Mouse (Mus musculus): Measurements from ENCODE around the gene Sf3b6. TPM values are rescaled to one million over a fixed set of nuclear protein-coding genes. Genes with fewer than 3 reads are reported as not detected.
"Not testable (repeated sequence)": the region's sequence is repeated elsewhere in the genome, so short reads cannot be mapped to it uniquely, and the experiment has no call there.

Gene Sf3b6
- polyA plus RNA-seq, 1 experiment from 2014 or later: 279 TPM

DNA sequence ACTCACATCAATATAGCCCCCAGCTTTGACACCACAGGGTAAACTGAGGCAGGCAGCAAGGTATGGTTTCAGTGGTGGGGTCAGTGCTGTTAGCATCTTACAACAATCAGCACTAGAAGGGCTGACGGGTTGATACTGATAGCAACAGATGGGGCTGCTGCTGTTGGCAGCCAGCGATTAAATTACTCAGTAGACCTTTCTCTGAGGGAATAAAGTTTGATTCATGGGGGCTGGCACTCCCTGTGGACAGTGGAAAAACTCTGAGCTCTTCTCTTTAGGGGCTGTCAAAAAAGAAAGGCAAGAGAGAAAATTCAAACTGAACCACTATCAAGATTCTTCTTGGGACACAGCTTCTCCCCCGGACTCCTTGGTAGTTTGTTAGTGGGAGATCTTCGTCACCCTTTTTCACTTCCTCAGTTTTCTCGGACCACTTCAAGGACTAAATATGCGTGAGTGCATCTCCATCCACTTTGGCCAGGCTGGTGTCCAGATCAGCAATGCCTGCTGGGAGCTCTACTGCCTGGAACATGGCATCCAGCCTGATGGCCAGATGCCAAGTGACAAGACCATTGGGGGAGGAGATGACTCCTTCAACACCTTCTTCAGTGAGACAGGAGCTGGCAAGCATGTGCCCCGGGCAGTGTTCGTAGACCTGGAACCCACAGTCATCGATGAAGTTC, 35.5 kb upstream of the Sf3b6 start:
- H3K9me3 ChIP-seq (ENCODE audit: control insufficient read depth, low read length); ATAC-seq (ENCODE audit: low read depth); H3K4me2 ChIP-seq (ENCODE audit: low read depth, low read length); H3K4me1 ChIP-seq (ENCODE audit: control insufficient read depth, insufficient read depth, low read length); H3K4me3 ChIP-seq (ENCODE audit: low read depth, low read length); H3K36me3 ChIP-seq (ENCODE audit: control insufficient read depth, insufficient read depth, low read length); H3K9ac ChIP-seq (replicated peaks; ENCODE audit: low read depth, low read length); H3K27me3 ChIP-seq (ENCODE audit: control insufficient read depth, insufficient read depth, low read length); H3K27ac ChIP-seq (ENCODE audit: low read depth, low read length): not testable (repeated sequence)
- 91% methylated on average over 9 of the region's 9 CpGs for WGBS

- 64% methylated on average over 5 of the region's 5 CpGs for WGBS
- Histone ChIP-seq H3K9ac (replicated peaks; ENCODE audit: low read depth, low read length) (no peak overlapping the region), H3K4me2 (ENCODE audit: low read depth, low read length) (no peak overlapping the region), H3K4me3 (ENCODE audit: low read depth, low read length) (no peak overlapping the region), H3K36me3 (ENCODE audit: control insufficient read depth, insufficient read depth, low read length) (no peaks in the 10 kb centered on the region), H3K4me1 (ENCODE audit: control insufficient read depth, insufficient read depth, low read length) (no peaks in the 10 kb centered on the region), H3K9me3 (ENCODE audit: control insufficient read depth, low read length) (no peaks in the 10 kb centered on the region), H3K27me3 (ENCODE audit: control insufficient read depth, insufficient read depth, low read length) (no peaks in the 10 kb centered on the region), H3K27ac (ENCODE audit: low read depth, low read length) (no peak overlapping the region)
- no peak for ATAC-seq (ENCODE audit: low read depth)
Observed at GRCm38 (mm10) chr12:4783598-4783997, 33.7 kb upstream of the Sf3b6 start.

DNA sequence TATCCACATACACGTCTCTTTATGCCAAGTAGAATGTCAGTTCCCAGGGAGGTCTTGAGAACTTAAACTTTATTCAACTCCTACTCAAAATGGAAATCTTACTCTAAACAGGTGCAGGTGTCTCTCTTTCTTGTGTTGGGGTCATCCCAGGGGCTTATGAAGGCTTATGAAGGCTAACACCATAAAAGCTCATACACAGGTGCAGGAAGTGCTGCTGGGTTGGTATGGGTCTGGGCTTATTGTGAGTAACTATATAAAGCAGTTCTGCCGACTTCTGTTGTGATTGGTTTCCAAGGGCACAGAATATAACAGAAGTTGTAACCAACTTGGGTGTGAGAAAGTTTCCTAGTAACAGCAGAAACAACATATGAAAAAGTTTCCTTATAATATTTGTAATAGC, 32.9 kb upstream of the Sf3b6 start:
- Histone ChIP-seq H3K27me3 (ENCODE audit: control insufficient read depth, insufficient read depth, low read length) (no peaks in the 10 kb centered on the region), H3K4me1 (ENCODE audit: control insufficient read depth, insufficient read depth, low read length) (no peaks in the 10 kb centered on the region), H3K4me2 (ENCODE audit: low read depth, low read length) (no peak overlapping the region), H3K9ac (replicated peaks; ENCODE audit: low read depth, low read length) (no peak overlapping the region), H3K27ac (ENCODE audit: low read depth, low read length) (no peak overlapping the region), H3K4me3 (ENCODE audit: low read depth, low read length) (no peak overlapping the region), H3K9me3 (ENCODE audit: control insufficient read depth, low read length) (no peaks in the 10 kb centered on the region), H3K36me3 (ENCODE audit: control insufficient read depth, insufficient read depth, low read length) (no peaks in the 10 kb centered on the region)
- 89% methylated on average over 2 of the region's 2 CpGs for WGBS
- ATAC-seq (ENCODE audit: low read depth): no peak

DNA sequence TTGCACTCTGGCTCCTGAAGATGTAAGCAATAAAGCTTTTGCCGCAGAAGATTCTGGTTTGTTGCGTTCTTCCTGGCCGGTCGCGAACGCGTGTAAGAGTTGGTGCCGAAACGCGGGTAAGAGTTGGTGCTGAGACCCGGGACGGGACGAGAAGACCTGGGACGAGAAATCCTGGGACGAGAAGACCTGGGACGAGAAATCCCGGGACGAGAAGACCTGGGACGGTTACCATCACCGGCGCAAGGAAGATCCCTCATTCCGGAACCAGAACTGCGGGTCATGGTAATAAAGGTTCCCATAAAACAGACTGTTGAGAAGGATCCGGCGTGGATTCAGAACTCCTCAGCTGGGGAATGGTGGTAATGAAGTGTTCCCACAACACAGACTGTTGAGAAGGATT, 29.2 kb upstream of the Sf3b6 start:
- not testable (repeated sequence) for H3K27me3 ChIP-seq (ENCODE audit: control insufficient read depth, insufficient read depth, low read length); H3K27ac ChIP-seq (ENCODE audit: low read depth, low read length); H3K9me3 ChIP-seq (ENCODE audit: control insufficient read depth, low read length); H3K4me2 ChIP-seq (ENCODE audit: low read depth, low read length); H3K9ac ChIP-seq (replicated peaks; ENCODE audit: low read depth, low read length); H3K4me1 ChIP-seq (ENCODE audit: control insufficient read depth, insufficient read depth, low read length); H3K36me3 ChIP-seq (ENCODE audit: control insufficient read depth, insufficient read depth, low read length); ATAC-seq (ENCODE audit: low read depth); H3K4me3 ChIP-seq (ENCODE audit: low read depth, low read length)
- WGBS: 94% methylated on average over 25 of the region's 25 CpGs

GRCm38 (mm10) chr12:4793718-4794117, 23.6 kb upstream of the Sf3b6 start:
- Histone ChIP-seq H3K9ac (replicated peaks; ENCODE audit: low read depth, low read length) (no peak overlapping the region), H3K9me3 (ENCODE audit: control insufficient read depth, low read length) (no peaks in the 10 kb centered on the region), H3K27me3 (ENCODE audit: control insufficient read depth, insufficient read depth, low read length) (no peaks in the 10 kb centered on the region), H3K4me1 (ENCODE audit: control insufficient read depth, insufficient read depth, low read length) (no peaks in the 10 kb centered on the region), H3K4me2 (ENCODE audit: low read depth, low read length) (no peak overlapping the region), H3K4me3 (ENCODE audit: low read depth, low read length) (no peak overlapping the region), H3K36me3 (ENCODE audit: control insufficient read depth, insufficient read depth, low read length) (no peaks in the 10 kb centered on the region), H3K27ac (ENCODE audit: low read depth, low read length) (no peak overlapping the region)
- ATAC-seq (ENCODE audit: low read depth): no peak
- 90% methylated on average over 1 of the region's 1 CpGs for WGBS

DNA sequence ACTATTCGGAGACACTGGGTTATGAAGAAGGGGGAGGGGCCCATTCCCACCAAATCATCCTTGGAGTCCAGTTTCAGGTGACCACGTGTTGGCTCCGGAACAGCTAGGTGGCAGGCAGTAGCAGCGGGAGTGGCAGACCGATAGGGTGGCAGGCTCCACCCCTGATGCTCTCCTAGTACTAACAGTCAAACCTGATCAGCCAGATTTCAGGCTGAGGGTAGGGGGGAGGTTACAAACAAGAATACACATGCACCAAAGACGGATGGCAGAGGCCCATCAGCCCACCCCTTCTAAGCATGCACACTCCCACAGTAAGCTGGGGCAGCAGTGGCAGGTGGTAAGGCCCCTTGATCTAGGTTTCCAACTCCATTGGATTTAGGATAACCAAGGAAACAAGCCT, 19.9 kb upstream of the Sf3b6 start:
- ATAC-seq (ENCODE audit: low read depth); H3K27ac ChIP-seq (ENCODE audit: low read depth, low read length); H3K4me3 ChIP-seq (ENCODE audit: low read depth, low read length): not testable (repeated sequence)

DNA sequence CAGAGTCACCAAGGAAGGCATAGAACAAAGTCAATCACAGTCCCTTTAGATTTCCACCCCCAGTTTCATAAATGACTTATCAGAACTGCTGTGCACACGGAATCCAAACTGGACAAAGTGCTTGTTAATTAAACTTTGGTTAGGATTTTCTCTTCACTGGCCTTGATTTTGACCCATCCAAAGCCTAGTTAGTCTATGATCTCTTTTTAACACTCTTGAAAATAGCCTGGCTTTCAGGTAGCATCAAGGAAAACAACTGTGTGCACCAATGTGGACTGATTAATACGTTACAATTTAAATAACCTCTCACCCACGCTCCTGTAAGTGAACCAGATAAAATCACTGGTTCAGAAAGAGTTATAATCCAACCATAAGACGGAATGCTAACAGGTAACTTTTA, 6.3 kb upstream of the Sf3b6 start:
- Histone ChIP-seq H3K4me1 (ENCODE audit: control insufficient read depth, insufficient read depth, low read length) (no peaks in the 10 kb centered on the region), H3K27me3 (ENCODE audit: control insufficient read depth, insufficient read depth, low read length) (no peaks in the 10 kb centered on the region), H3K27ac (ENCODE audit: low read depth, low read length) (no peak overlapping the region), H3K36me3 (ENCODE audit: control insufficient read depth, insufficient read depth, low read length) (no peaks in the 10 kb centered on the region), H3K4me3 (ENCODE audit: low read depth, low read length) (no peak overlapping the region), H3K4me2 (ENCODE audit: low read depth, low read length) (no peak overlapping the region), H3K9ac (replicated peaks; ENCODE audit: low read depth, low read length) (no peak overlapping the region), H3K9me3 (ENCODE audit: control insufficient read depth, low read length) (no peaks in the 10 kb centered on the region)
- 85% methylated on average over 4 of the region's 4 CpGs for WGBS
- ATAC-seq (ENCODE audit: low read depth): no peak

More for the DNA sequence above, 19.9 kb upstream of the Sf3b6 start:
- not testable (repeated sequence) for H3K9ac ChIP-seq (replicated peaks; ENCODE audit: low read depth, low read length); H3K9me3 ChIP-seq (ENCODE audit: control insufficient read depth, low read length); H3K27me3 ChIP-seq (ENCODE audit: control insufficient read depth, insufficient read depth, low read length); H3K4me1 ChIP-seq (ENCODE audit: control insufficient read depth, insufficient read depth, low read length); H3K4me2 ChIP-seq (ENCODE audit: low read depth, low read length); H3K36me3 ChIP-seq (ENCODE audit: control insufficient read depth, insufficient read depth, low read length)
- WGBS: 89% methylated on average over 6 of the region's 6 CpGs

GRCm38 (mm10) chr12:4811705-4812104, 5.6 kb upstream of the Sf3b6 start:
- Histone ChIP-seq H3K36me3 (ENCODE audit: control insufficient read depth, insufficient read depth, low read length) (no peaks in the 10 kb centered on the region), H3K27ac (ENCODE audit: low read depth, low read length) (no peak overlapping the region), H3K4me2 (ENCODE audit: low read depth, low read length) (no peak overlapping the region), H3K4me1 (ENCODE audit: control insufficient read depth, insufficient read depth, low read length) (peaks cover 4% of the 10 kb centered on the region; the same call in 1 of the 2 replicates), H3K27me3 (ENCODE audit: control insufficient read depth, insufficient read depth, low read length) (no peaks in the 10 kb centered on the region), H3K4me3 (ENCODE audit: low read depth, low read length) (no peak overlapping the region), H3K9ac (replicated peaks; ENCODE audit: low read depth, low read length) (no peak overlapping the region), H3K9me3 (ENCODE audit: control insufficient read depth, low read length) (no peaks in the 10 kb centered on the region)
- ATAC-seq (ENCODE audit: low read depth): no peak
- 78% methylated on average over 3 of the region's 3 CpGs for WGBS

DNA sequence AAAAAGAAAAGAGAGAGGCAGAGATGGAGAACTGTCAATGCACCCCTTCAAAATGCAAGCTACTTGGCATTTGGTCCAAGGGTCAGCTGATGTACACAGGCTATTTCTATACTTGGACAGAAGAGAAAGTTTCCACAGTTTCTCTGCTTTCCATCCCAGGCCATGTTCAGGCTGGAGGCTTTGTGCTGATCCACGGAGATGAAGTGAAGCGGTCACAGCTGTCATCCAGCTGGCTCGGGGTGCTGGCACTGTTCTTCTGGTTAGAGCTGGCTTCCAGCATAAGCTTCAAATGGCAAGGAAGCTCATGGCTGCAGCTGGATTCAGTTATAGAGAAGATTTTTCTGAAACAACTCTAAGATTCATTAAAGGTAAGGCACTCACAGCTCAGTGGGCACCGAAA, 3.7 kb upstream of the Sf3b6 start:
- no peak overlapping the region for H3K27ac ChIP-seq (ENCODE audit: low read depth, low read length)
- H3K4me1 ChIP-seq (ENCODE audit: control insufficient read depth, insufficient read depth, low read length): peaks cover 8% of the 10 kb centered on the region; the same call in 1 of the 2 replicates
- 87% methylated on average over 4 of the region's 4 CpGs for WGBS
- no peaks in the 10 kb centered on the region for H3K27me3 ChIP-seq (ENCODE audit: control insufficient read depth, insufficient read depth, low read length)
- ATAC-seq (ENCODE audit: low read depth): no peak
- H3K9ac ChIP-seq (replicated peaks; ENCODE audit: low read depth, low read length): no peak overlapping the region
- no peaks in the 10 kb centered on the region for H3K36me3 ChIP-seq (ENCODE audit: control insufficient read depth, insufficient read depth, low read length)
- H3K4me2 ChIP-seq (ENCODE audit: low read depth, low read length): no peak overlapping the region
- H3K9me3 ChIP-seq (ENCODE audit: control insufficient read depth, low read length): no peaks in the 10 kb centered on the region
- H3K4me3 ChIP-seq (ENCODE audit: low read depth, low read length): no peak overlapping the region

Measured in neural tube, embryonic 14.5 days (tissue).